ENCODE assay signal across 35 mouse cellular contexts in the genomic region with DNA sequence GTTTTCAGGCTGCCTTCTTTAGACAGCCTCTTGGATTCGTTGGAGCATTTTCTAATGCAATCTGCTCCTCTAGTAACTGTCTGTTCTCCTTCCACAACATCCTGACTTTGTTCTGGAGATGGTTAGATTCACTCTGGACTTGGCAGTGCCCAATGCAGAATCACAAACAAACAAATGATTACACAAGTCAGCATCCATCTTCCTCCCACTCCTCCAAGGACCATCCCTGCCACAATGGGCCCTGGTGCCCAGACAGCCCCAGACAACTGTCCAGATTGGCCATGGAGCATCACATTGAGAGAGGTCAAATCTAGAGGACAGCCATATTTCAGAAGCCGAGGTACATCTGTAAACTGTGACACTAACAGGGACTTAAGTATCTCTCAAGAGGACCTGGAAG. TPM values are rescaled to one million over a fixed set of nuclear protein-coding genes. Genes with fewer than 3 reads are reported as not detected.
"Had no signal": no experiment of that assay in that cellular context is flagged by ENCODE, and none has a peak within 500 bp of the region (broad histone marks: within the 10 kb centered on the region; RNA-seq: fewer than 3 reads in every experiment).

No protein-coding gene starts in this region.

RNA-seq across cellular contexts. Expression of gene Gm9732, which starts 2.6 kb away (rescaled TPM):
- total RNA-seq: gastrocnemius, adult 2 months; gastrocnemius, postnatal 10 days; gastrocnemius, postnatal 36 days; heart, adult 18-20 months; heart, adult 8-10 months; heart, postnatal 14 days; heart, postnatal 36 days; hematopoietic stem cell, adult 5-6 weeks; layer of hippocampus, adult 18-20 months; layer of hippocampus, adult 8-10 months; layer of hippocampus, postnatal 14 days; layer of hippocampus, postnatal 36 days; left cerebral cortex, postnatal 10 days; left cerebral cortex, postnatal 4 days had no signal
- polyA plus RNA-seq: heart, embryonic 11.5 days; heart, embryonic 13.5 days; heart, embryonic 15.5 days; heart, postnatal 0 days; hindbrain, embryonic 11.5 days; hindbrain, embryonic 15.5 days; intestine, embryonic 14.5 days; intestine, embryonic 16.5 days; kidney, embryonic 14.5 days; kidney, embryonic 16.5 days; limb, embryonic 12.5 days; limb, embryonic 14.5 days; liver, embryonic 11.5 days; liver, embryonic 13.5 days; liver, embryonic 15.5 days had no signal

RNA-seq across cellular contexts. Expression of gene Gm8127, which starts 16.2 kb away (rescaled TPM):
- total RNA-seq: gastrocnemius, adult 2 months; gastrocnemius, postnatal 10 days; gastrocnemius, postnatal 36 days; heart, adult 18-20 months; heart, adult 8-10 months; heart, postnatal 14 days; heart, postnatal 36 days; hematopoietic stem cell, adult 5-6 weeks; hindbrain, postnatal 0 days; layer of hippocampus, adult 18-20 months; layer of hippocampus, adult 8-10 months; layer of hippocampus, postnatal 14 days; layer of hippocampus, postnatal 36 days; left cerebral cortex, adult 18-20 months; left cerebral cortex, adult 8-10 months; left cerebral cortex, postnatal 10 days; left cerebral cortex, postnatal 25 days; left cerebral cortex, postnatal 4 days had no signal
- polyA plus RNA-seq: gonadal fat pad, adult 2 months; heart, embryonic 11.5 days; heart, embryonic 13.5 days; heart, embryonic 15.5 days; heart, postnatal 0 days; hindbrain, embryonic 11.5 days; hindbrain, embryonic 13.5 days; hindbrain, embryonic 15.5 days; hindbrain, postnatal 0 days; intestine, embryonic 14.5 days; intestine, embryonic 16.5 days; kidney, embryonic 14.5 days; kidney, embryonic 16.5 days; limb, embryonic 12.5 days; limb, embryonic 14.5 days; liver, embryonic 11.5 days; liver, embryonic 13.5 days; liver, embryonic 15.5 days had no signal

RNA-seq across cellular contexts. Expression of gene Gm8126, which starts 19.0 kb away (rescaled TPM):
- total RNA-seq: gastrocnemius, adult 2 months; gastrocnemius, postnatal 10 days; gastrocnemius, postnatal 36 days; heart, adult 18-20 months; heart, adult 8-10 months; heart, postnatal 14 days; heart, postnatal 36 days; hematopoietic stem cell, adult 5-6 weeks; hindbrain, postnatal 0 days; layer of hippocampus, adult 18-20 months; layer of hippocampus, adult 8-10 months; left cerebral cortex, postnatal 10 days had no signal
- polyA plus RNA-seq: heart, embryonic 11.5 days; heart, embryonic 13.5 days; heart, embryonic 15.5 days; heart, postnatal 0 days; hindbrain, embryonic 11.5 days; hindbrain, embryonic 13.5 days; hindbrain, embryonic 15.5 days; hindbrain, postnatal 0 days; intestine, embryonic 14.5 days; intestine, embryonic 16.5 days; kidney, embryonic 14.5 days; kidney, embryonic 16.5 days; limb, embryonic 12.5 days; limb, embryonic 14.5 days; liver, embryonic 11.5 days; liver, embryonic 13.5 days; liver, embryonic 15.5 days had no signal

RNA-seq across cellular contexts. Expression of gene Gm8122, which starts 42.4 kb away (rescaled TPM):
- total RNA-seq: gastrocnemius, adult 2 months; gastrocnemius, postnatal 10 days; gastrocnemius, postnatal 36 days; heart, adult 18-20 months; heart, adult 8-10 months; heart, postnatal 14 days; heart, postnatal 36 days; hematopoietic stem cell, adult 5-6 weeks; hindbrain, postnatal 0 days; layer of hippocampus, adult 18-20 months; layer of hippocampus, adult 8-10 months; layer of hippocampus, postnatal 14 days; layer of hippocampus, postnatal 36 days; left cerebral cortex, adult 18-20 months; left cerebral cortex, adult 8-10 months; left cerebral cortex, postnatal 10 days; left cerebral cortex, postnatal 25 days; left cerebral cortex, postnatal 4 days had no signal
- polyA plus RNA-seq: gonadal fat pad, adult 2 months; heart, embryonic 11.5 days; heart, embryonic 13.5 days; heart, embryonic 15.5 days; heart, postnatal 0 days; hindbrain, embryonic 11.5 days; hindbrain, embryonic 13.5 days; hindbrain, embryonic 15.5 days; hindbrain, postnatal 0 days; intestine, embryonic 14.5 days; intestine, embryonic 16.5 days; kidney, embryonic 14.5 days; kidney, embryonic 16.5 days; limb, embryonic 12.5 days; limb, embryonic 14.5 days; liver, embryonic 11.5 days; liver, embryonic 13.5 days; liver, embryonic 15.5 days had no signal
